Mouse (Mus musculus): Measurements from ENCODE around the gene Sun3. TPM values are rescaled to one million over a fixed set of nuclear protein-coding genes. Genes with fewer than 3 reads are reported as not detected.

Sun3 gene
- total RNA-seq, 2 experiments from 2014 or later: 0.30 TPM

GRCm38 (mm10) chr11:9008761-9009160, 40.0 kb downstream of the Sun3 start:
- no peak for DNase-seq (ENCODE audit: extremely low spot score in 1 of 2, low spot score in 2 of 2)

GRCm38 (mm10) chr11:8988084-8988483, 60.7 kb downstream of the Sun3 start:
- intact Hi-C loops (cut with DNase I): no loop called here
- DNase-seq (ENCODE audit: extremely low spot score in 1 of 2, low spot score in 2 of 2): peak in 1 of 2 experiments; percentile 9

More at GRCm38 (mm10) chr11:9008761-9009160, 40.0 kb downstream of the Sun3 start:
- intact Hi-C loops (cut with DNase I): no loop called here

- DNase-seq (ENCODE audit: extremely low spot score in 1 of 2, low spot score in 2 of 2): no peak
- intact Hi-C loops (cut with DNase I): no loop called here
Observed at GRCm38 (mm10) chr11:8986058-8986457, 62.7 kb downstream of the Sun3 start.

DNA sequence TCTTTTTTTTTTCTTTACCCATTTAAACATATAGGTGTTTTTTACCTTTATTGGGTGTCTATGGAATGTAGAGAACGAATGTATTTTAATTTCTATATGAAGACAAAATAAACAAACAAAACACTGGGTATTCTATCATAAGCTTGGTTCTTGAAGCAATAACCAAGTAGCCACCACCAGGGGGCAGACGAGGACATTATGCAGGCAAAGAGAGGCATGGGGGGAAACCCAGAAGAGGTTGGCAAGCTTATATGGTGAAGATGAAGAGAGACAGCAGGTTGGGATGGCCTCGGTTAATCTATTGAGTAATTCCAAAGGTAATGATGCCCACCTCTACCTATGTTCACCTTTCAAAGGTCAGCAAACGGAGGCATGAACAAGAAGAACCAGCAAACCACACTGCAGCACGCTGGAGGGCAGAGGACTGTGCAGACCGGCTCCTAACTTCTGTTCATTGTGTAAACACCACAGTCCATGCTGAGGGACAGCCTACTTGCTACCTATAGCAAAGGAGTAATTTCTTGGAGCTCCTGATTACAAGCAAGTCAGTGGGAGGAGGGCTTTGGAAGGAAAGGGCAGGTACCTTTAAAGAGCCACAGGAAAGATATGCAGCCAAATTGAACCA, 65.4 kb downstream of the Sun3 start:
- intact Hi-C loops (cut with DNase I): loop anchor here (2.0 kb wide), 1 partner anchor 153 kb away; no protein-coding TSS in a partner anchor
- peak; percentile 20 to 76 for DNase-seq (ENCODE audit: extremely low spot score in 1 of 2, low spot score in 2 of 2)

DNA sequence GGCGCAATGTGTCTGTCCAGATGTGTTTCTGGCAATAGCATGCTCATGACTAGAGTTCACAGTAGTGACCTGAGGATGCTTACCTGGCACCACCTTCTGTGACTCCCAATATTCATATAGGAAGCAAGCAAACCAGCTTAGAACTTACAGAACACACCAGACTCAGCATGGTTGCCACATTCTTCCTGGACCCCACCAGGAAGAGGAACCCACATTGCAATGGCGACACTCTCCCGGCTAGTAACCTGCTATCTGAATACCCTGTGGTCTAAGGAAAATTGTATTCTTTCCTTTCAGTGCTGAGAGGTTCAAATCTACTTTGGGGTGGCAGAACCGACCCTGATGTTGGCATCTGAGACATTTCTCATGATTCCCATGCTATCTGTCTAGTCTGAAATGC, 70.6 kb downstream of the Sun3 start:
- intact Hi-C loops (cut with DNase I): no loop called here
- no peak for DNase-seq (ENCODE audit: extremely low spot score in 1 of 2, low spot score in 2 of 2)

- no peak for DNase-seq (ENCODE audit: extremely low spot score in 1 of 2, low spot score in 2 of 2)
- intact Hi-C loops (cut with DNase I): no loop called here
Observed at GRCm38 (mm10) chr11:8973166-8973565, 75.6 kb downstream of the Sun3 start, which contains the start of gene Pkd1l1. Pkd1l1 (minus strand) TSS chr11:8973266.

DNA sequence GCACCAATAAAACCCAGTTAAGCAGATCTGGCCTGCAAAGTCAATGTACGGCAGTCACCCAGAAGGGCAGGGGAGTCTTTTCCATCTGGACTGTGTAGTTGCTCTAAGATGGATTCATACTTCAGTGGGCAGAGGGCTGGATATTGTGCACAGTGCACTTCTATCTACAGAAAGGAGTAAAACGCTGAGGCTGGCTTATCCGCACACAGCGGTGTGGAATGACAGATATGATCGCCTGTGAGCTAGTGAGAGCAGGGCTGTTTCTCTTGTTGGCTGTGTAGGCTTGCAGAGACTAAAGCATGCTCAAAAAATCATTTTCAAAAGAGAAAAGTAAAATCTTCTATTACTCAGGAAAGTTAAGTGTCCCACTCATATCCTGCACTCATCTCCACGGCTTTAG, 76.7 kb downstream of the Sun3 start:
- DNase-seq (ENCODE audit: extremely low spot score in 1 of 2, low spot score in 2 of 2): no peak
- intact Hi-C loops (cut with DNase I): no loop called here

GRCm38 (mm10) chr11:8970509-8970908, 78.3 kb downstream of the Sun3 start:
- DNase-seq (ENCODE audit: extremely low spot score in 1 of 2, low spot score in 2 of 2): no peak
- intact Hi-C loops (cut with DNase I): no loop called here

DNA sequence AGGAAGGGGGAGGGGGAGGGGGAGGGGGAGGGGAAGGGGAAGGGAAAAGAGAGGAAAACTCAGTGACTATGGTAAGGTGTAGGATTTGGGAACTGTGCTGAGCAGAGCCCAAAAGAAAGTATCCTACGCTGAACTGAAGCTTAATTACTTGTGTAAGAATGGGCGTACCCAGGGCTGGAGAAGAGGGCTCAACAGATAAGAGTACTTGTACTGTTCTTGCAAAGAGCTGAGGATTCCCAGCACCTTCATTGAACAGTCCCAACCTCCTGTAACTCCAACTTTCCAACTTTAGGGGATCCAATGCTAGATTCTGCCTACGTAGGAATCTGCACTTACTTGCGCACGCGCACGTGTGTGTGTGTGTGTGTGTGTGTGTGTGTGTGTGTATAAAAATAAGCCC, 80.7 kb downstream of the Sun3 start:
- intact Hi-C loops (cut with DNase I): no loop called here

More for the DNA sequence above, 80.7 kb downstream of the Sun3 start:
- no peak for DNase-seq (ENCODE audit: extremely low spot score in 1 of 2, low spot score in 2 of 2)

Other genes starting within 250 kb of the Sun3 start
- gene Pkd1l1, start 75.7 kb downstream of the Sun3 start, total RNA-seq (2021): not detected
- 10 to 100 TPM in 1 of 2 experiments, 1 to 10 TPM in 1; 8.9 to 13.5 TPM for gene Hus1, start 37.8 kb downstream of the Sun3 start, total RNA-seq (2021)
- under 1 TPM; 0.61 to 0.73 TPM for gene Gm11992, start 397 bp downstream of the Sun3 start, total RNA-seq (2021)
- 1 to 10 TPM; 1.2 to 1.4 TPM for gene Upp1, start 69.1 kb upstream of the Sun3 start, total RNA-seq (2021)
- gene Abca13, start 143.0 kb upstream of the Sun3 start, total RNA-seq (2021): under 1 TPM; 0.09 to 0.12 TPM